8 mouse cellular contexts compared by ENCODE assay signal in the genomic region with DNA sequence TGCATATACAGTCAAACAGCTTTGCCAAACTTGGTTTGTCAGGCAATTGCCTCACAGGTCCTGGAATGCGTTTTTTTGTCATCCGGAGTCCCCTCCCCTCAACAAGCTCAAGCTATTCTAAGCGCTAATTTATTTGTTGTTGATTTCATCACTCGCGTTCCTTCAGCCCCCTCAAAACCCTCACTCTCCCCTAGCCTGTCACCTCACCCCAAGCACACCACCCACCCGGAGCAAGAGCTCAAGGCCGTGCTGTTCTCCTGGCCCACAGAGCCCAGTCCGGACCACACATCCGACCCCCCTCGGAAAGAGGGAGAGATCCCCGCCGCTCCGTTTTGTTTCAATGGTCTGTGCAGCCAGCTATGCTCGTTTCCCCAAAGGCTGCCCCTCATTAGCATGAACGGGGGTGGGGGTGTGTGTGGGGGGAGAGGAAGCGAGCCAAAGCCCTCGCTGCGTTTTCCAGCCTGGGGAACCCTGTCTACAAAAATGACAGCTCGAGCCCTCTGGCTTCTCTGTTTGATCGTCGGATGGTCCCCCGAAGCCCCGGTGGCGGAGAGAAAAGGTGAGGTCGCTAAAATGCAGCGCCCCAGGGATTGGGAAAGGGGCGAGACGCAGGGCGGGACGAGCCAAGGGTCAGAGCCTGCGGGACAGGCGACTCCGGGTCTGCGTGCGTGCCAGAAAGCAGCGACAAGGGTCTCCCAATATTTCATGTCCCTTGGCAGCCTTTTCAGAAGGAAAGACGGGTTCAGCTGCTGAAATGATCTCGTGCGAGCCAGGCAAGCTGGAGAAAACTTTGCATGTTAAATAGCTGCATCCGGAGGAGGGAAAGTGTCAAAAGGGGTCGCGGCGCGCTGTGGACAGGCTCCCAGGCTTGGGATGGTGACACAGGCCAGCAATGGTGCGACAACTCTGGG. TPM values are rescaled to one million over a fixed set of nuclear protein-coding genes. Genes with fewer than 3 reads are reported as not detected.
DNase-seq lines count a peak whose midpoint lies in the region; ATAC-seq and TF ChIP-seq lines count a peak whose summit lies in the region.
"Had no signal": no experiment of that assay in that cellular context is flagged by ENCODE, and none has a peak within 500 bp of the region (broad histone marks: within the 10 kb centered on the region; RNA-seq: fewer than 3 reads in every experiment).

1810010H24Rik (plus strand) TSS at position 271 of the 911 bp plus-strand sequence.

- peak within 1 kb of the TSS; percentile 96 for H3K4me2 ChIP-seq in embryonic facial prominence, embryonic 14.5 days (ENCODE audit: low read depth, low read length)
- peak within 1 kb of the TSS; percentile 97 for H3K4me2 ChIP-seq in hindbrain, postnatal 0 days (ENCODE audit: low read depth, low read length)

- no peak for TF ChIP-seq CTCF in E14TG2a.4 (conservative IDR thresholded peaks at IDR 0.05; ENCODE audit: low read length)
- TF ChIP-seq CTCF in hindbrain, postnatal 0 days (IDR thresholded peaks at IDR 0.05; ENCODE audit: low read depth) = no peak
- TF ChIP-seq CTCF in olfactory bulb, adult 2 months (IDR thresholded peaks at IDR 0.05; ENCODE audit: insufficient read depth, low read depth, low read length) = no peak

- ATAC-seq in embryonic facial prominence, embryonic 14.5 days (ENCODE audit: low read depth) = no peak
- peak; percentile 16; the same call in 1 of the 2 replicates for ATAC-seq in hindbrain, postnatal 0 days

- no peak for TF ChIP-seq POLR2A in olfactory bulb, adult 2 months (IDR thresholded peaks at IDR 0.05; ENCODE audit: insufficient read depth, low read depth, low read length)

- intact Hi-C loops in left cerebral cortex, postnatal 36 days (cut with DNase I) = no loop called here

- H3K9ac ChIP-seq in embryonic facial prominence, embryonic 14.5 days (ENCODE audit: low read depth, low read length) = peak within 1 kb of the TSS; percentile 60
- peak within 1 kb of the TSS; percentile 62 for H3K9ac ChIP-seq in hindbrain, postnatal 0 days (replicated peaks; ENCODE audit: low read length)

- 1% methylated on average over 45 of the region's 45 CpGs for WGBS in embryonic facial prominence, embryonic 14.5 days
- whole genome bisulfite sequencing in hindbrain, postnatal 0 days = 1% methylated on average over 45 of the region's 45 CpGs
- under 1% methylated on average over 45 of the region's 45 CpGs for WGBS in olfactory bulb, adult 2 months

- no peaks in the 10 kb centered on the region for H3K36me3 ChIP-seq in E14TG2a.4 (ENCODE audit: insufficient read depth, low read length)
- no peaks in the 10 kb centered on the region for H3K36me3 ChIP-seq in embryonic facial prominence, embryonic 14.5 days (ENCODE audit: control insufficient read depth, insufficient read depth, low read length)
- no peaks in the 10 kb centered on the region for H3K36me3 ChIP-seq in hindbrain, postnatal 0 days (ENCODE audit: insufficient read depth, low read length)

- H3K4me1 ChIP-seq in E14TG2a.4 (replicated peaks; ENCODE audit: low read depth, low read length) = peaks cover 76% of the 10 kb centered on the region
- peaks cover 21% of the 10 kb centered on the region for H3K4me1 ChIP-seq in embryonic facial prominence, embryonic 14.5 days (ENCODE audit: control insufficient read depth, insufficient read depth, low read length)
- peaks cover 8% of the 10 kb centered on the region; the same call in 1 of the 2 replicates for H3K4me1 ChIP-seq in hindbrain, postnatal 0 days (ENCODE audit: insufficient read depth, low read length)
- H3K4me1 ChIP-seq in olfactory bulb, adult 2 months (ENCODE audit: control insufficient read depth, insufficient read depth, low read length) = peaks cover 14% of the 10 kb centered on the region

- no peak within 1 kb of the TSS for H3K27ac ChIP-seq in embryonic facial prominence, embryonic 14.5 days (replicated peaks; ENCODE audit: low read depth, low read length)
- peak within 1 kb of the TSS; percentile 79 for H3K27ac ChIP-seq in hindbrain, postnatal 0 days
- H3K27ac ChIP-seq in olfactory bulb, adult 2 months (ENCODE audit: insufficient read depth, low read depth, low read length) = no peak within 1 kb of the TSS

- H3K4me3 ChIP-seq in E14TG2a.4 (replicated peaks; ENCODE audit: low read length) = peak within 1 kb of the TSS; percentile 73
- H3K4me3 ChIP-seq in embryonic facial prominence, embryonic 14.5 days (ENCODE audit: low read depth, low read length) = peak within 1 kb of the TSS; percentile 69
- peak within 1 kb of the TSS; percentile 63 for H3K4me3 ChIP-seq in hindbrain, postnatal 0 days (ENCODE audit: low read length)
- peak within 1 kb of the TSS; percentile 49 for H3K4me3 ChIP-seq in olfactory bulb, adult 2 months (ENCODE audit: insufficient read depth, low read depth, low read length)

- peak; percentile 67 for DNase-seq in Muller cell, postnatal 12 days (ENCODE audit: inconsistent ontology term)
- DNase-seq in embryonic facial prominence, embryonic 14.5 days (ENCODE audit: low spot score) = peak; percentile 65
- peak; percentile 69 for DNase-seq in hindbrain, postnatal 0 days (ENCODE audit: low spot score)
- peak; percentile 43 to 65 for DNase-seq in lung, adult 18-20 months
- no peak for DNase-seq in left cerebral cortex, postnatal 36 days (ENCODE audit: low spot score in 2 of 2)

- no peaks in the 10 kb centered on the region for H3K9me3 ChIP-seq in E14TG2a.4 (ENCODE audit: low read length)
- no peaks in the 10 kb centered on the region for H3K9me3 ChIP-seq in embryonic facial prominence, embryonic 14.5 days (ENCODE audit: control insufficient read depth, low read length)
- no peaks in the 10 kb centered on the region for H3K9me3 ChIP-seq in hindbrain, postnatal 0 days (ENCODE audit: low read length)

- peaks cover 34% of the 10 kb centered on the region for H3K27me3 ChIP-seq in E14TG2a.4 (ENCODE audit: insufficient read depth, low read length)
- H3K27me3 ChIP-seq in embryonic facial prominence, embryonic 14.5 days (replicated peaks; ENCODE audit: control insufficient read depth, insufficient read depth, low read length) = peaks cover 6% of the 10 kb centered on the region
- H3K27me3 ChIP-seq in hindbrain, postnatal 0 days (ENCODE audit: insufficient read depth, low read length) = no peaks in the 10 kb centered on the region

RNA-seq across cellular contexts. Expression of gene 1810010H24Rik, which starts in this region (rescaled TPM):
- polyA plus RNA-seq in embryonic facial prominence, embryonic 14.5 days (2014; fragmentation: Nextera tagmentation; extraction: Ambion mirVana) = 4.1 and 4.3 TPM in 2 replicates
- total RNA-seq in hindbrain, postnatal 0 days (2014; rRNA removed) = 6.8 and 9.7 TPM in 2 replicates
- 10.6 and 12.0 TPM in 2 replicates for polyA plus RNA-seq in hindbrain, postnatal 0 days (2015; fragmentation: Nextera tagmentation; extraction: Ambion mirVana)
- not detected in 2 replicates for polyA plus RNA-seq in olfactory bulb, adult 2 months (2012; ENCODE audit: insufficient read depth, insufficient read length, low replicate concordance, missing spikeins)
- 1 to 10 TPM; 3.7 to 4.0 TPM for total RNA-seq in left cerebral cortex, postnatal 36 days (2021)
- total RNA-seq: hematopoietic stem cell, adult 5-6 weeks had no signal

Comparison
In these comparisons a context has a peak if more than half of its experiments do, and no peak if none do; other contexts are left out.
1. DNase-seq: peak in Muller cell, postnatal 12 days (single experiment), embryonic facial prominence, embryonic 14.5 days (single experiment), hindbrain, postnatal 0 days (single experiment) and lung, adult 18-20 months (2 of 2); none in left cerebral cortex, postnatal 36 days (0 of 2).
2. Peak in every context shown above with its lines, with median percentiles within 50 percentile points of each other: H3K4me3 ChIP-seq.